Mouse (Mus musculus): ENCODE results near the gene Clrn3.
A peak's percentile ranks its signal among the peaks of the same experiment; 100 is the strongest.

Clrn3 gene

GRCm38 (mm10) chr7:135486645-135487382, 41.6 kb downstream of the Clrn3 start:
- DNase-seq, result peak; percentile 12 to 31

DNA sequence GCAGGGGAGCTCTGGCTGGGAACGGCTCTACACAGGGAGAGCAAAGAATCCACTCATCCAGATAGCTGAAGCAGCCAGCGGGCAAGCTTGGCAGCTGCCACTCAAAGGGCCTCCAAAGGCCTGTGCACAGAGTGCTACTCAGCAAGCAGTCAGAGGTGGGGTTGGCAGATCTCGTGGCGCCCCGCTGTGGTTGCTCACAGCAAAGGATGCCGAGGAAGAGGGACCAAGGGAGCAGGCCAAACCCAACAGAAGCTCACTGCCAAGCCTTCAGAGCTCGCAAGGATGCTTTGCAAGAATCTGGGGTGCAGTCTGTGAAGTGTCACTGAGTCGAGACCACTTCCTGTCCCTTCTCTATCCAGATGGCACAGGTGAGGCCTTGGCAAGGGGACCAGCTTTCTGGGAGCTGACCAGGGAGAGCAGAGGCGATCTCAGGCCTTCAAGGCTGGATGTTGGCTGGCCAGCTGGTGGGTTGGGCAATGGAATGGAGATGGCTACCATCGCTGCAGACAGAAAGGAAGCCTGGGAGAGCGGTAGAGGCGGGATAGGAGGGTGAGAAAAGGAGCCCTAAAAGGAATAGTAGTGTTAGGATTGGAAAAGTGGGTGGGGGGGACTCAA, 42.6 kb downstream of the Clrn3 start:
- DNase-seq, result peak; percentile 87 to 94

- peak in 1 of 2 experiments; percentile 10 for DNase-seq
These were observed 43.2 kb downstream of the Clrn3 start for GRCm38 (mm10) chr7:135485116-135485795.

GRCm38 (mm10) chr7:135484341-135484740, 44.1 kb downstream of the Clrn3 start:
- peak in 1 of 2 experiments; percentile 5 for DNase-seq

- peak; percentile 39 to 51 for DNase-seq
These were observed 44.7 kb downstream of the Clrn3 start for GRCm38 (mm10) chr7:135483751-135484150.

GRCm38 (mm10) chr7:135481150-135481549, 47.3 kb downstream of the Clrn3 start:
- DNase-seq, result peak in 1 of 2 experiments; percentile 0

DNA sequence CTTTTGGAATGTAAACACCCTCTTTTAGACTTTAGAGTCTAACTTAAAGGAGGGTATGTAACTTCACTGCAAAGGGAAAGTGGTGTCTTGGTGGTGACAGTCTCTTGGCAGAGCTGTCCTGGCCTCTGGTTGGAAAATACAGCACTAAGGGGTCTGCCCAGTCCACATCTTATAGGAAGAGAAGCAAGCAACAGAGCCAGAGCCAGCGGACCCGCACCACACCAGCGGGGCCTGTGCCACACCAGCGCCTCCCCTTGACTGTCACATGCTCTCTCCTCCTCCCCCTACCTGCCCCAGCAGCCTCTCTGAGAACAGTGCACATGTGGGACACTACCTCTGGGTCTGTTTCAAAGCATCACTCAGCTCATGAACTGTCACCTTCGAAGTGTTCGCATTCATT, 48.5 kb downstream of the Clrn3 start:
- DNase-seq, result peak in 1 of 2 experiments; percentile 3

DNA sequence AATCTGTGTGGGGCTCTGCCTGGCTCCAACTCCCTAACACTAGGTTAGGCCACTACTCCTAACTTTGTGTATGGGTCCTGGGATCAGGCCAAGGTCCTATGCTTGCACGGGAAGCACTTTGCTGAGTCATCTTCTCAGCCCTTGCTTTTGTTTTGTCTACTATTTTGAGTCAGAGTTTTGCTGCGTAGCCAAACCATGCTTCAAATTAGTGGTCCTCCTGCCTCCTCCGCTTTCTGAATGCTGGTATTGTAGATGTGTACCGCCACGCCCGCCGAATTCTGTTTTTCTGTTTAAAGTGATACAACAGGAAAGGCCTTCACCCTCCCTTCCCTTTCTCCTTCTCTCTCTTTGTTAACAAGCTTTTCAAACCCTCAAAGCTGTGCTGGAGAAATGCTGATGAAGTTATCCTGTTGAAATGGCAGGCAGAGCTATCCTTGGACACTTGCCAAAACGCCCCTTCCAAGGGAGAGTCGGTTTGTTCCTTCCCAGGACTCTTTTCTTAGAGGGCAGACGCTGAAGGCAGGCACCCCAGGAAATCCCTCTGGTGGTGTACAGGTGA, 49.1 kb downstream of the Clrn3 start:
- peak; percentile 39 to 50 for DNase-seq

- no peak for DNase-seq
These were observed 51.2 kb downstream of the Clrn3 start for GRCm38 (mm10) chr7:135477256-135477655.

GRCm38 (mm10) chr7:135475981-135476380, 52.5 kb downstream of the Clrn3 start:
- no peak for DNase-seq

DNA sequence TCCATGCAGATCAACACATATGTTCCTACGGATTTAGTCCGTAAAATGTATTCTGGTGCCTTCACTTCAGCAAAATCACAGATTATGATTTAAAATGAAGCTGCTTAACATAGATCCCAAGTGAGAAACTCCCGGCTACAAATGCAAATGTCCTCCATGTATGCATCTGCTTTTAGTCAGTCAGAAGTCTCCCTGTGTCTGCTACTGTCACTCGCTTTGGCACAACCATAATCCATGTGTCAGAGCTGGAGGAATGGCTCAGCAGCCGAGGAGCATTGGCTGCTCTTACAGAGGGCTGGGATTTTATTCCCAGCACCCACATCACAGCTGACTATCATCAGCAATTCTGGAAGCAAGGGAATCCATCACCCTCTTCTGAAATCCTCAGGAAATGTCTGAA, 58.1 kb downstream of the Clrn3 start:
- no peak for DNase-seq

DNA sequence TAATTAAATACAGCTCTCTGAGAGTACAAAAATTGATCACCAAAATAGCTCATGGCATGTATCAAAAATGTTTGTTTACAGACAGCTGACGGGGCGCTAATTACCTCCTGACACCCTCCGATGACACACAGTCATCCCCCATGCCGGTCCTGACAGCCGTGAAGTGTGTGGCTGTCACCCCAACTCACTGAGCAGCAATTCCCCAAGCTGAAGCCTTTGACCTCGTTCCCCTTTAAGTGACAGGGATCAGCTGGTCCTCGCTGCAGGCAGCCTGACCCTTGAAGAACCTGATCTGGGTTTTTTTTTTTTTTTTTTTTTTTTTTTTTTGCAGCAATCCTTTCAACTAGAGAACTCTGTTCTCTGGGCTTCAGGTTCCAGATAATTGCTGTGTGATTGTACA, 59.8 kb downstream of the Clrn3 start:
- no peak for DNase-seq

GRCm38 (mm10) chr7:135465293-135465692, 63.2 kb downstream of the Clrn3 start:
- DNase-seq, result peak; percentile 34 to 50

GRCm38 (mm10) chr7:135464689-135465259, 63.7 kb downstream of the Clrn3 start:
- peak; percentile 86 to 89 for DNase-seq
